Mouse (Mus musculus) megakaryocyte-erythroid progenitor cell, adult 5 weeks (primary cell): ENCODE data around the gene Kcng4. TPM values are rescaled to one million over a fixed set of nuclear protein-coding genes. Genes with fewer than 3 reads are reported as not detected.

ENCODE experiments used
- polyA plus RNA-seq: library from polyadenylated mRNA; stranded (reverse); fragments of >175 nt; gene quantifications from 2 replicates; pipeline ENCODE4 v1.2.3, GENCODE M21; 2012

Gene Kcng4
- not detected in 2 replicates for polyA plus RNA-seq

GRCm38 (mm10) chr8:119635378-119635777 is at the start of gene Kcng4:
Kcng4 (minus strand) TSS chr8:119635680.

GRCm38 (mm10) chr8:119666219-119666951 is 30.9 kb upstream of the Kcng4 start, which contains the start of gene Wfdc1:
Wfdc1 (plus strand) TSS chr8:119666365.

GRCm38 (mm10) chr8:119612471-119612870 is 23.0 kb downstream of the Kcng4 start, which contains the start of gene Adad2:
Adad2 (plus strand) TSS chr8:119612747.

GRCm38 (mm10) chr8:119604996-119605395 is 30.5 kb downstream of the Kcng4 start, which contains the start of gene Taf1c:
Taf1c (minus strand) TSS chr8:119605222.

GRCm38 (mm10) chr8:119574437-119575365 is 60.8 kb downstream of the Kcng4 start, which contains the start of the genes Hsdl1 and Dnaaf1:
Hsdl1 (minus strand) TSS chr8:119575183.
Dnaaf1 (plus strand) TSS chr8:119575235.

Other genes starting within 250 kb of the Kcng4 start
- gene Mlycd, start 240.8 kb downstream of the Kcng4 start, polyA plus RNA-seq = 13.3 and 15.3 TPM in 2 replicates
- 11.1 and 17.1 TPM in 2 replicates for gene Osgin1, start 201.6 kb downstream of the Kcng4 start, polyA plus RNA-seq
- gene Necab2, start 189.0 kb downstream of the Kcng4 start, polyA plus RNA-seq = 0.11 TPM in 1 of 2 replicates, not detected in the other
- not detected in 2 replicates for gene Slc38a8, start 134.0 kb downstream of the Kcng4 start, polyA plus RNA-seq
- 123 and 145 TPM in 2 replicates for gene Mbtps1, start 76.9 kb downstream of the Kcng4 start, polyA plus RNA-seq
- 27.5 and 27.9 TPM in 2 replicates for gene Hsdl1, start 60.5 kb downstream of the Kcng4 start, polyA plus RNA-seq
- 0.07 and 0.16 TPM in 2 replicates for gene Dnaaf1, start 60.4 kb downstream of the Kcng4 start, polyA plus RNA-seq
- 44.0 and 45.1 TPM in 2 replicates for gene Taf1c, start 30.5 kb downstream of the Kcng4 start, polyA plus RNA-seq
- gene Adad2, start 22.9 kb downstream of the Kcng4 start, polyA plus RNA-seq = not detected in 2 replicates
- gene Wfdc1, start 30.7 kb upstream of the Kcng4 start, polyA plus RNA-seq = not detected in 2 replicates
- 0.12 and 0.19 TPM in 2 replicates for gene Atp2c2, start 64.3 kb upstream of the Kcng4 start, polyA plus RNA-seq
- 2.7 and 4.1 TPM in 2 replicates for gene Tldc1, start 142.7 kb upstream of the Kcng4 start, polyA plus RNA-seq
- 501 and 581 TPM in 2 replicates for gene Cotl1, start 204.9 kb upstream of the Kcng4 start, polyA plus RNA-seq
- 13.0 and 13.6 TPM in 2 replicates for gene Klhl36, start 226.6 kb upstream of the Kcng4 start, polyA plus RNA-seq